Comparison of ENCODE assay signal across 8 mouse cellular contexts in the genomic region with DNA sequence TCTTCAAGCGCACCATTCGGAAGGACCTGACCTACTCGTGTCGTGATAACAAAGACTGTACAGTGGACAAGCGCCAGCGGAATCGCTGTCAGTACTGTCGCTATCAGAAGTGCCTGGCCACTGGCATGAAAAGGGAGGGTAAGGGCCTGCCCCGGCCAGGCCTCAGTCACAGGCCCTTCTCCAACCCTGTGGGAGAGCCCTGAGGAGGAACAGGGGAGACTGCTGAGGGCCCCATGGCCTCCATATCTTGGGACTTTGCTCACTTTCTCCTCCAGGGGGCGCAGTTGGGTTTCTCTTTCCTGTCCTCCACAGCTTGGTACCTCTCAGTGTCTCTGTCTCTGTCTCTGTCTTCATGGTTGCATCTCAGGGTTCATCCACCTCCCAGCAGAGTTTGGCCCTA. TPM values are rescaled to one million over a fixed set of nuclear protein-coding genes. Genes with fewer than 3 reads are reported as not detected.
DNase-seq lines count a peak whose midpoint lies in the region; ATAC-seq and TF ChIP-seq lines count a peak whose summit lies in the region.

No protein-coding gene starts in this region.

- no peak for ATAC-seq in limb, embryonic 11.5 days (ENCODE audit: insufficient number of reproducible peaks, low FRiP score, low TSS enrichment, low read depth)
- peak; percentile 24 for ATAC-seq in heart, postnatal 0 days (ENCODE audit: insufficient read depth, low read depth)
- no peak for ATAC-seq in liver, embryonic 11.5 days (replicated peaks; ENCODE audit: low FRiP score)

- peaks cover 28% of the 10 kb centered on the region for H3K36me3 ChIP-seq in limb, embryonic 11.5 days (ENCODE audit: control insufficient read depth, insufficient read depth, low read length)
- peaks cover 69% of the 10 kb centered on the region for H3K36me3 ChIP-seq in limb, embryonic 10.5 days
- peaks cover 51% of the 10 kb centered on the region for H3K36me3 ChIP-seq in heart, postnatal 0 days (replicated peaks; ENCODE audit: control insufficient read depth, insufficient read depth, low read length)
- peaks cover 28% of the 10 kb centered on the region for H3K36me3 ChIP-seq in liver, embryonic 11.5 days (ENCODE audit: control insufficient read depth, insufficient read depth, low read length)

- WGBS in limb, embryonic 11.5 days: 78% methylated on average over 10 of the region's 10 CpGs
- WGBS in limb, embryonic 10.5 days: 81% methylated on average over 10 of the region's 10 CpGs
- WGBS in heart, postnatal 0 days: 40% methylated on average over 10 of the region's 10 CpGs
- WGBS in liver, embryonic 11.5 days: 76% methylated on average over 10 of the region's 10 CpGs
- WGBS in olfactory bulb, adult 2 months: 68% methylated on average over 10 of the region's 10 CpGs

- TF ChIP-seq POLR2A in olfactory bulb, adult 2 months (IDR thresholded peaks at IDR 0.05; ENCODE audit: insufficient read depth, low read depth, low read length): no peak

- no peak overlapping the region for H3K9ac ChIP-seq in limb, embryonic 11.5 days (ENCODE audit: low read length)
- H3K9ac ChIP-seq in heart, postnatal 0 days (replicated peaks; ENCODE audit: low read depth, low read length): no peak overlapping the region
- no peak overlapping the region for H3K9ac ChIP-seq in liver, embryonic 11.5 days (ENCODE audit: low read depth, low read length)

- TF ChIP-seq EP300 in heart, postnatal 0 days (IDR thresholded peaks at IDR 0.05; ENCODE audit: low read depth): no peak

- H3K4me2 ChIP-seq in limb, embryonic 11.5 days (ENCODE audit: low read depth, severe bottlenecking): no peak overlapping the region
- H3K4me2 ChIP-seq in heart, postnatal 0 days (ENCODE audit: low read depth, low read length): no peak overlapping the region
- no peak overlapping the region for H3K4me2 ChIP-seq in liver, embryonic 11.5 days

- no peaks in the 10 kb centered on the region for H3K9me3 ChIP-seq in limb, embryonic 11.5 days (ENCODE audit: control insufficient read depth, low read length)
- H3K9me3 ChIP-seq in limb, embryonic 10.5 days (replicated peaks): no peaks in the 10 kb centered on the region
- no peaks in the 10 kb centered on the region for H3K9me3 ChIP-seq in heart, postnatal 0 days (replicated peaks; ENCODE audit: control insufficient read depth, low read length)
- no peaks in the 10 kb centered on the region for H3K9me3 ChIP-seq in liver, embryonic 11.5 days (ENCODE audit: control insufficient read depth, low read length)

- no peak overlapping the region for H3K4me3 ChIP-seq in limb, embryonic 11.5 days (ENCODE audit: low read depth, low read length)
- H3K4me3 ChIP-seq in limb, embryonic 10.5 days: no peak overlapping the region
- no peak overlapping the region for H3K4me3 ChIP-seq in heart, postnatal 0 days (ENCODE audit: low read depth, low read length)
- H3K4me3 ChIP-seq in liver, embryonic 11.5 days (ENCODE audit: low read depth, low read length): peak overlapping the region; percentile 81; the same call in 1 of the 2 replicates
- H3K4me3 ChIP-seq in olfactory bulb, adult 2 months (ENCODE audit: insufficient read depth, low read depth, low read length): no peak overlapping the region

- H3K27ac ChIP-seq in limb, embryonic 11.5 days (replicated peaks; ENCODE audit: low read depth, low read length): no peak overlapping the region
- H3K27ac ChIP-seq in limb, embryonic 10.5 days: no peak overlapping the region
- peak overlapping the region; percentile 43 for H3K27ac ChIP-seq in heart, postnatal 0 days (ENCODE audit: low read depth)
- no peak overlapping the region for H3K27ac ChIP-seq in liver, embryonic 11.5 days (ENCODE audit: low read depth, low read length)
- no peak overlapping the region for H3K27ac ChIP-seq in olfactory bulb, adult 2 months (ENCODE audit: insufficient read depth, low read depth, low read length)

- TF ChIP-seq CTCF in heart, postnatal 0 days (IDR thresholded peaks at IDR 0.05; ENCODE audit: low read depth): peak; percentile 57
- peak; percentile 75 for TF ChIP-seq CTCF in olfactory bulb, adult 2 months (IDR thresholded peaks at IDR 0.05; ENCODE audit: insufficient read depth, low read depth, low read length)

- peak; percentile 74 for DNase-seq in limb, embryonic 11.5 days (ENCODE audit: low spot score)
- DNase-seq in limb, embryonic 10.5 days (ENCODE audit: low spot score): no peak
- peak; percentile 84 for DNase-seq in R1 (ENCODE audit: low read depth, low spot score)
- peak; percentile 76 for DNase-seq in cerebellum, adult 9-11 months
- peak; percentile 58 for DNase-seq in heart, postnatal 0 days (ENCODE audit: low spot score)
- no peak for DNase-seq in liver, embryonic 11.5 days (ENCODE audit: low spot score)
- DNase-seq in ovary, adult 18-20 months (ENCODE audit: low spot score): no peak

- H3K27me3 ChIP-seq in limb, embryonic 11.5 days (ENCODE audit: control insufficient read depth, insufficient read depth, low read length): no peaks in the 10 kb centered on the region
- H3K27me3 ChIP-seq in limb, embryonic 10.5 days (ENCODE audit: low read depth, poor library complexity, severe bottlenecking): peaks cover 22% of the 10 kb centered on the region
- 0 out of 2 replicates have a peak, but pooled peaks cover 3% of the 10 kb centered on the region for H3K27me3 ChIP-seq in heart, postnatal 0 days (ENCODE audit: control insufficient read depth, insufficient read depth, low read length)
- H3K27me3 ChIP-seq in liver, embryonic 11.5 days (replicated peaks; ENCODE audit: control insufficient read depth, insufficient read depth, low read length): no peaks in the 10 kb centered on the region

- H3K4me1 ChIP-seq in limb, embryonic 11.5 days (ENCODE audit: control insufficient read depth, insufficient read depth, low read length): peaks cover 29% of the 10 kb centered on the region
- H3K4me1 ChIP-seq in limb, embryonic 10.5 days: peaks cover 51% of the 10 kb centered on the region
- peaks cover 29% of the 10 kb centered on the region for H3K4me1 ChIP-seq in heart, postnatal 0 days (ENCODE audit: control insufficient read depth, insufficient read depth)
- H3K4me1 ChIP-seq in liver, embryonic 11.5 days (replicated peaks; ENCODE audit: control insufficient read depth, insufficient read depth, low read length): peaks cover 40% of the 10 kb centered on the region
- H3K4me1 ChIP-seq in olfactory bulb, adult 2 months (ENCODE audit: control insufficient read depth, insufficient read depth, low read length): peaks cover 51% of the 10 kb centered on the region

RNA-seq across cellular contexts. Expression of a gene that starts 2.5 kb away (rescaled TPM):
- polyA plus RNA-seq in limb, embryonic 11.5 days (2014; fragmentation: Nextera tagmentation; extraction: Ambion mirVana): 20.5 and 24.0 TPM in 2 replicates
- polyA plus RNA-seq in limb, embryonic 10.5 days (2016; fragmentation: Nextera tagmentation; extraction: Ambion mirVana): 49.9 and 51.0 TPM in 2 replicates
- 29.4 and 36.6 TPM in 2 replicates for total RNA-seq in heart, postnatal 0 days (2014; rRNA removed; ENCODE audit: low replicate concordance)
- 28.4 and 31.2 TPM in 2 replicates for polyA plus RNA-seq in heart, postnatal 0 days (2015; fragmentation: Nextera tagmentation; extraction: Ambion mirVana)
- polyA plus RNA-seq in liver, embryonic 11.5 days (2014; fragmentation: Nextera tagmentation; extraction: Ambion mirVana): 30.8 and 31.5 TPM in 2 replicates
- not detected in 2 replicates for polyA plus RNA-seq in olfactory bulb, adult 2 months (2012; ENCODE audit: insufficient read depth, insufficient read length, low replicate concordance, missing spikeins)

RNA-seq across cellular contexts. Expression of a gene that starts 2.6 kb away (rescaled TPM):
- polyA plus RNA-seq in limb, embryonic 11.5 days (2014; fragmentation: Nextera tagmentation; extraction: Ambion mirVana): 85.6 and 94.1 TPM in 2 replicates
- 196 TPM in 2 replicates for polyA plus RNA-seq in limb, embryonic 10.5 days (2016; fragmentation: Nextera tagmentation; extraction: Ambion mirVana)
- 88.7 and 97.2 TPM in 2 replicates for total RNA-seq in heart, postnatal 0 days (2014; rRNA removed; ENCODE audit: low replicate concordance)
- 79.7 and 85.4 TPM in 2 replicates for polyA plus RNA-seq in heart, postnatal 0 days (2015; fragmentation: Nextera tagmentation; extraction: Ambion mirVana)
- polyA plus RNA-seq in liver, embryonic 11.5 days (2014; fragmentation: Nextera tagmentation; extraction: Ambion mirVana): 73.9 and 75.9 TPM in 2 replicates
- polyA plus RNA-seq in olfactory bulb, adult 2 months (2012; ENCODE audit: insufficient read depth, insufficient read length, low replicate concordance, missing spikeins): not detected in 2 replicates

RNA-seq across cellular contexts. Expression of a gene that starts 5.2 kb away (rescaled TPM):
- 2.6 and 5.0 TPM in 2 replicates for polyA plus RNA-seq in limb, embryonic 11.5 days (2014; fragmentation: Nextera tagmentation; extraction: Ambion mirVana)
- 0.43 and 2.5 TPM in 2 replicates for polyA plus RNA-seq in limb, embryonic 10.5 days (2016; fragmentation: Nextera tagmentation; extraction: Ambion mirVana)
- total RNA-seq in heart, postnatal 0 days (2014; rRNA removed; ENCODE audit: low replicate concordance): 1.4 and 1.9 TPM in 2 replicates
- polyA plus RNA-seq in heart, postnatal 0 days (2015; fragmentation: Nextera tagmentation; extraction: Ambion mirVana): 0.25 and 0.29 TPM in 2 replicates
- polyA plus RNA-seq in liver, embryonic 11.5 days (2014; fragmentation: Nextera tagmentation; extraction: Ambion mirVana): 0.61 and 0.67 TPM in 2 replicates
- not detected in 2 replicates for polyA plus RNA-seq in olfactory bulb, adult 2 months (2012; ENCODE audit: insufficient read depth, insufficient read length, low replicate concordance, missing spikeins)

RNA-seq across cellular contexts. Expression of a gene that starts 6.2 kb away (rescaled TPM):
- 34.9 and 37.7 TPM in 2 replicates for polyA plus RNA-seq in limb, embryonic 11.5 days (2014; fragmentation: Nextera tagmentation; extraction: Ambion mirVana)
- polyA plus RNA-seq in limb, embryonic 10.5 days (2016; fragmentation: Nextera tagmentation; extraction: Ambion mirVana): 25.9 and 33.7 TPM in 2 replicates
- 80.6 and 101 TPM in 2 replicates for total RNA-seq in heart, postnatal 0 days (2014; rRNA removed; ENCODE audit: low replicate concordance)
- 58.5 and 64.6 TPM in 2 replicates for polyA plus RNA-seq in heart, postnatal 0 days (2015; fragmentation: Nextera tagmentation; extraction: Ambion mirVana)
- polyA plus RNA-seq in liver, embryonic 11.5 days (2014; fragmentation: Nextera tagmentation; extraction: Ambion mirVana): 34.2 and 45.1 TPM in 2 replicates
- not detected in 2 replicates for polyA plus RNA-seq in olfactory bulb, adult 2 months (2012; ENCODE audit: insufficient read depth, insufficient read length, low replicate concordance, missing spikeins)

RNA-seq across cellular contexts. Expression of a gene that starts 9.6 kb away (rescaled TPM):
- 3.8 and 5.6 TPM in 2 replicates for polyA plus RNA-seq in limb, embryonic 11.5 days (2014; fragmentation: Nextera tagmentation; extraction: Ambion mirVana)
- polyA plus RNA-seq in limb, embryonic 10.5 days (2016; fragmentation: Nextera tagmentation; extraction: Ambion mirVana): 11.8 and 15.0 TPM in 2 replicates
- total RNA-seq in heart, postnatal 0 days (2014; rRNA removed; ENCODE audit: low replicate concordance): 22.5 and 48.5 TPM in 2 replicates
- polyA plus RNA-seq in heart, postnatal 0 days (2015; fragmentation: Nextera tagmentation; extraction: Ambion mirVana): 10.3 and 11.9 TPM in 2 replicates
- 3.4 and 5.5 TPM in 2 replicates for polyA plus RNA-seq in liver, embryonic 11.5 days (2014; fragmentation: Nextera tagmentation; extraction: Ambion mirVana)
- not detected in 2 replicates for polyA plus RNA-seq in olfactory bulb, adult 2 months (2012; ENCODE audit: insufficient read depth, insufficient read length, low replicate concordance, missing spikeins)

Comparison
In these comparisons a context has a peak if more than half of its experiments do, and no peak if none do; other contexts are left out.
1. DNase-seq: peak in limb, embryonic 11.5 days (single experiment), R1 (single experiment), cerebellum, adult 9-11 months (single experiment) and heart, postnatal 0 days (single experiment); none in limb, embryonic 10.5 days (single experiment), liver, embryonic 11.5 days (single experiment) and ovary, adult 18-20 months (single experiment).